Comparison of ENCODE assay signal across 9 mouse cellular contexts in genomic region chr5:107087829-107088808, GRCm38 (mm10).
DNase-seq lines count a peak whose midpoint lies in the region; ATAC-seq and TF ChIP-seq lines count a peak whose summit lies in the region.
"Had no signal": no experiment of that assay in that cellular context is flagged by ENCODE, and none has a peak within 500 bp of the region (broad histone marks: within the 10 kb centered on the region; RNA-seq: fewer than 3 reads in every experiment).

No protein-coding gene starts in this region.

- H3K9me3 ChIP-seq in embryonic facial prominence, embryonic 11.5 days (replicated peaks; ENCODE audit: control insufficient read depth, low read length) = no peaks in the 10 kb centered on the region
- no peaks in the 10 kb centered on the region for H3K9me3 ChIP-seq in intestine, postnatal 0 days (ENCODE audit: control insufficient read depth)
- H3K9me3 ChIP-seq in limb, embryonic 11.5 days (ENCODE audit: control insufficient read depth, low read length) = no peaks in the 10 kb centered on the region
- H3K9me3 ChIP-seq: liver, embryonic 15.5 days had no signal

- H3ac ChIP-seq in myocyte (ENCODE audit: control insufficient read depth, insufficient read length) = no peak overlapping the region

- no peaks in the 10 kb centered on the region for H3K79me2 ChIP-seq in myocyte (ENCODE audit: control insufficient read depth, insufficient read depth)

- no peak overlapping the region for H3K4me2 ChIP-seq in embryonic facial prominence, embryonic 11.5 days (ENCODE audit: low read depth, low read length)
- H3K4me2 ChIP-seq in intestine, postnatal 0 days (replicated peaks; ENCODE audit: low read depth) = peak overlapping the region; percentile 53
- H3K4me2 ChIP-seq in limb, embryonic 11.5 days (ENCODE audit: low read depth, severe bottlenecking) = no peak overlapping the region; the same call in 1 of the 2 replicates
- H3K4me2 ChIP-seq in myocyte (ENCODE audit: low read depth) = peak overlapping the region; percentile 69
- H3K4me2 ChIP-seq: liver, embryonic 15.5 days had no signal

- TF ChIP-seq POLR2A in myocyte (IDR thresholded peaks at IDR 0.05; ENCODE audit: insufficient read length, low read depth) = no peak

- ATAC-seq in embryonic facial prominence, embryonic 11.5 days (replicated peaks; ENCODE audit: insufficient number of reproducible peaks, low FRiP score, low TSS enrichment, low read depth) = peak; percentile 78
- ATAC-seq in intestine, postnatal 0 days = peak; percentile 64
- ATAC-seq in limb, embryonic 11.5 days (ENCODE audit: insufficient number of reproducible peaks, low FRiP score, low TSS enrichment, low read depth) = peak; percentile 76

- DNase-seq in embryo, embryonic 10 days (ENCODE audit: low spot score) = peak; percentile 40
- no peak for DNase-seq in embryo, embryonic 9.5 days (ENCODE audit: extremely low spot score)
- peak; percentile 67 for DNase-seq in embryonic facial prominence, embryonic 11.5 days (ENCODE audit: low spot score)
- peak; percentile 88 for DNase-seq in heart, adult 8-10 months (ENCODE audit: low spot score)
- peak; percentile 57 for DNase-seq in limb, embryonic 11.5 days (ENCODE audit: low spot score)
- DNase-seq in urinary bladder, postnatal 4 days (ENCODE audit: low spot score in 2 of 2) = peak; percentile 78 to 90

- H3K36me3 ChIP-seq in embryonic facial prominence, embryonic 11.5 days (replicated peaks; ENCODE audit: control insufficient read depth, insufficient read depth, low read depth, low read length) = no peaks in the 10 kb centered on the region
- H3K36me3 ChIP-seq in intestine, postnatal 0 days (ENCODE audit: control insufficient read depth, insufficient read depth) = no peaks in the 10 kb centered on the region
- no peaks in the 10 kb centered on the region for H3K36me3 ChIP-seq in limb, embryonic 11.5 days (ENCODE audit: control insufficient read depth, insufficient read depth, low read length)
- H3K36me3 ChIP-seq in myocyte (ENCODE audit: control insufficient read depth, insufficient read depth) = no peaks in the 10 kb centered on the region
- H3K36me3 ChIP-seq: liver, embryonic 15.5 days had no signal

- no peak overlapping the region for H3K27ac ChIP-seq in embryonic facial prominence, embryonic 11.5 days (replicated peaks; ENCODE audit: low read depth, low read length)
- H3K27ac ChIP-seq in intestine, postnatal 0 days (ENCODE audit: low read depth, low read length) = no peak overlapping the region
- no peak overlapping the region for H3K27ac ChIP-seq in limb, embryonic 11.5 days (replicated peaks; ENCODE audit: low read depth, low read length)
- H3K27ac ChIP-seq: liver, embryonic 15.5 days had no signal

- H3K4me1 ChIP-seq in embryonic facial prominence, embryonic 11.5 days (ENCODE audit: control insufficient read depth, insufficient read depth, low read length) = no peaks in the 10 kb centered on the region; the same call in 1 of the 2 replicates
- H3K4me1 ChIP-seq in intestine, postnatal 0 days (replicated peaks; ENCODE audit: control insufficient read depth, insufficient read depth, low read length) = peaks cover 4% of the 10 kb centered on the region; the same call in 1 of the 2 replicates
- H3K4me1 ChIP-seq in limb, embryonic 11.5 days (ENCODE audit: control insufficient read depth, insufficient read depth, low read length) = peaks cover 16% of the 10 kb centered on the region; the same call in 1 of the 2 replicates

- no peak for TF ChIP-seq CTCF in intestine, postnatal 0 days (IDR thresholded peaks at IDR 0.05; ENCODE audit: low read depth)

- 36% methylated on average over 12 of the region's 12 CpGs for WGBS in embryonic facial prominence, embryonic 11.5 days
- 17% methylated on average over 12 of the region's 12 CpGs for whole genome bisulfite sequencing in intestine, postnatal 0 days
- 54% methylated on average over 12 of the region's 12 CpGs for WGBS in limb, embryonic 11.5 days

- H3K9ac ChIP-seq in embryonic facial prominence, embryonic 11.5 days (replicated peaks; ENCODE audit: low read length) = no peak overlapping the region
- no peak overlapping the region for H3K9ac ChIP-seq in intestine, postnatal 0 days (ENCODE audit: low read depth, low read length)
- H3K9ac ChIP-seq in limb, embryonic 11.5 days (ENCODE audit: low read length) = no peak overlapping the region
- H3K9ac ChIP-seq: liver, embryonic 15.5 days had no signal

- H3K4me3 ChIP-seq in embryonic facial prominence, embryonic 11.5 days (ENCODE audit: low read depth, low read length) = no peak overlapping the region
- H3K4me3 ChIP-seq in intestine, postnatal 0 days (ENCODE audit: low read depth, low read length) = no peak overlapping the region
- H3K4me3 ChIP-seq in limb, embryonic 11.5 days (ENCODE audit: low read depth, low read length) = no peak overlapping the region
- H3K4me3 ChIP-seq in myocyte = no peak overlapping the region
- H3K4me3 ChIP-seq: liver, embryonic 15.5 days had no signal

- no peaks in the 10 kb centered on the region for H3K27me3 ChIP-seq in embryonic facial prominence, embryonic 11.5 days (ENCODE audit: control insufficient read depth, insufficient read depth, low read length)
- no peaks in the 10 kb centered on the region for H3K27me3 ChIP-seq in intestine, postnatal 0 days (replicated peaks; ENCODE audit: control insufficient read depth, insufficient read depth, low read length)
- no peaks in the 10 kb centered on the region for H3K27me3 ChIP-seq in limb, embryonic 11.5 days (ENCODE audit: control insufficient read depth, insufficient read depth, low read length)
- no peaks in the 10 kb centered on the region for H3K27me3 ChIP-seq in myocyte (ENCODE audit: control insufficient read depth, insufficient read depth, insufficient read length)
- H3K27me3 ChIP-seq: liver, embryonic 15.5 days had no signal

TF ChIP-seq in myocyte, 11 proteins besides CTCF, POLR2A, EP300 and RAD21:
- TF ChIP-seq MAX (IDR thresholded peaks at IDR 0.05; ENCODE audit: low read depth) (no peak), USF1 (IDR thresholded peaks at IDR 0.05; ENCODE audit: low read depth) (peak; percentile 71)
TF ChIP-seq in myocyte: peak in this region for 1.

Comparison
In these comparisons a context has a peak if more than half of its experiments do, and no peak if none do; other contexts are left out.
1. H3K4me2 ChIP-seq: peak in intestine, postnatal 0 days (single experiment) and myocyte (single experiment); none in embryonic facial prominence, embryonic 11.5 days (single experiment) and limb, embryonic 11.5 days (single experiment).
2. Peak in every context shown above with its lines, with median percentiles within 50 percentile points of each other: ATAC-seq.